Mouse (Mus musculus): Measurements from ENCODE around the gene Eef1a2.

Eef1a2 gene

GRCm38 (mm10) chr2:181158471-181158870, 1.7 kb upstream of the Eef1a2 start:
- DNase-seq (ENCODE audit: low read depth, low spot score) = no peak

- DNase-seq (ENCODE audit: low read depth, low spot score) = no peak
Observed at GRCm38 (mm10) chr2:181157716-181158302, 995 bp upstream of the Eef1a2 start.

GRCm38 (mm10) chr2:181157180-181157579, 366 bp upstream of the Eef1a2 start:
- no peak for DNase-seq (ENCODE audit: low read depth, low spot score)

- no peak for DNase-seq (ENCODE audit: low read depth, low spot score)
Observed at GRCm38 (mm10) chr2:181155801-181156200, 1.0 kb downstream of the Eef1a2 start.

GRCm38 (mm10) chr2:181154831-181155415, 1.9 kb downstream of the Eef1a2 start:
- no peak for DNase-seq (ENCODE audit: low read depth, low spot score)

GRCm38 (mm10) chr2:181154361-181154760, 2.5 kb downstream of the Eef1a2 start:
- DNase-seq (ENCODE audit: low read depth, low spot score) = no peak

- DNase-seq (ENCODE audit: low read depth, low spot score) = no peak
Observed at GRCm38 (mm10) chr2:181153837-181154236, 3.0 kb downstream of the Eef1a2 start.

- no peak for DNase-seq (ENCODE audit: low read depth, low spot score)
Observed at GRCm38 (mm10) chr2:181153131-181153530, 3.7 kb downstream of the Eef1a2 start.

GRCm38 (mm10) chr2:181152701-181153100, 4.1 kb downstream of the Eef1a2 start:
- no peak for DNase-seq (ENCODE audit: low read depth, low spot score)

- no peak for DNase-seq (ENCODE audit: low read depth, low spot score)
Observed at GRCm38 (mm10) chr2:181150281-181150680, 6.5 kb downstream of the Eef1a2 start.

- DNase-seq (ENCODE audit: low read depth, low spot score) = no peak
Observed at GRCm38 (mm10) chr2:181148318-181148955, 8.4 kb downstream of the Eef1a2 start.

GRCm38 (mm10) chr2:181147546-181148317, 9.1 kb downstream of the Eef1a2 start:
- no peak for DNase-seq (ENCODE audit: low read depth, low spot score)

GRCm38 (mm10) chr2:181146976-181147545, 9.8 kb downstream of the Eef1a2 start:
- no peak for DNase-seq (ENCODE audit: low read depth, low spot score)

GRCm38 (mm10) chr2:181144675-181145074, 12.1 kb downstream of the Eef1a2 start:
- DNase-seq (ENCODE audit: low read depth, low spot score) = no peak

GRCm38 (mm10) chr2:181143509-181144276, 13.1 kb downstream of the Eef1a2 start:
- DNase-seq (ENCODE audit: low read depth, low spot score) = no peak

- no peak for DNase-seq (ENCODE audit: low read depth, low spot score)
Observed at GRCm38 (mm10) chr2:181142703-181143135, 14.1 kb downstream of the Eef1a2 start.

- DNase-seq (ENCODE audit: low read depth, low spot score) = peak; percentile 39
Observed at GRCm38 (mm10) chr2:181139641-181140193, 17.1 kb downstream of the Eef1a2 start.

- peak; percentile 63 for DNase-seq (ENCODE audit: low read depth, low spot score)
Observed at GRCm38 (mm10) chr2:181136934-181137333, 19.9 kb downstream of the Eef1a2 start.

- no peak for DNase-seq (ENCODE audit: low read depth, low spot score)
Observed at GRCm38 (mm10) chr2:181135446-181135818, 21.4 kb downstream of the Eef1a2 start.

GRCm38 (mm10) chr2:181134591-181135445, 22.0 kb downstream of the Eef1a2 start, which contains the start of gene Kcnq2:
Gene Kcnq2 (minus strand): TSS chr2:181135300.
- DNase-seq (ENCODE audit: low read depth, low spot score) = no peak
